Mouse (Mus musculus) Patski (cell line): Measurements from ENCODE around the gene Fance. TPM values are rescaled to one million over a fixed set of nuclear protein-coding genes. Genes with fewer than 3 reads are reported as not detected.

ENCODE experiments used
- ATAC-seq: fragments of 100-300 bp; one replicate; pipeline ENCODE4 v1.8.0; 2021
- CTCF ChIA-PET: fragments of 350-600 bp; sonication (Branson Sonifier 250); formaldehyde crosslinking; loops from one replicate; lab custom pipeline; 2022; ENCODE audit warnings: inconsistent platforms; lab: Charles Lee
- POLR2A ChIA-PET: fragments of 350-600 bp; sonication (Branson Sonifier 250); formaldehyde crosslinking; loops from one replicate; lab custom pipeline; 2022; ENCODE audit warnings: antibody characterized with exemption, inconsistent platforms; lab: Charles Lee
- DNase-seq: peaks from one replicate; pipeline ENCODE4 v3.0.0-alpha.2; 2011; ENCODE audit warnings: low read depth, low spot score
- H3K27me3 ChIP-seq: fragments of 371-371 bp; one replicate; pipeline ENCODE4 v1.5.1; 2021
- CTCF ChIP-seq: fragments of 100-300 bp; IDR thresholded peaks from one replicate; pipeline ENCODE4 v1.5.1; 2021
- in situ Hi-C: fragments of 300-500 bp; cut with MboI; formaldehyde crosslinking; loops from 3 replicates; pipeline ENCODE4 v1.11.1; 2018; ENCODE audit warnings: low pct_unique_long_range_greater_than_20kb, mixed read lengths
- polyA plus RNA-seq: library from polyadenylated mRNA; unstranded; gene quantifications from one replicate; pipeline ENCODE4 v1.2.3, GENCODE M21; 2021

Fance gene
- polyA plus RNA-seq, 1 experiment from 2014 or later, result 44.9 TPM

DNA sequence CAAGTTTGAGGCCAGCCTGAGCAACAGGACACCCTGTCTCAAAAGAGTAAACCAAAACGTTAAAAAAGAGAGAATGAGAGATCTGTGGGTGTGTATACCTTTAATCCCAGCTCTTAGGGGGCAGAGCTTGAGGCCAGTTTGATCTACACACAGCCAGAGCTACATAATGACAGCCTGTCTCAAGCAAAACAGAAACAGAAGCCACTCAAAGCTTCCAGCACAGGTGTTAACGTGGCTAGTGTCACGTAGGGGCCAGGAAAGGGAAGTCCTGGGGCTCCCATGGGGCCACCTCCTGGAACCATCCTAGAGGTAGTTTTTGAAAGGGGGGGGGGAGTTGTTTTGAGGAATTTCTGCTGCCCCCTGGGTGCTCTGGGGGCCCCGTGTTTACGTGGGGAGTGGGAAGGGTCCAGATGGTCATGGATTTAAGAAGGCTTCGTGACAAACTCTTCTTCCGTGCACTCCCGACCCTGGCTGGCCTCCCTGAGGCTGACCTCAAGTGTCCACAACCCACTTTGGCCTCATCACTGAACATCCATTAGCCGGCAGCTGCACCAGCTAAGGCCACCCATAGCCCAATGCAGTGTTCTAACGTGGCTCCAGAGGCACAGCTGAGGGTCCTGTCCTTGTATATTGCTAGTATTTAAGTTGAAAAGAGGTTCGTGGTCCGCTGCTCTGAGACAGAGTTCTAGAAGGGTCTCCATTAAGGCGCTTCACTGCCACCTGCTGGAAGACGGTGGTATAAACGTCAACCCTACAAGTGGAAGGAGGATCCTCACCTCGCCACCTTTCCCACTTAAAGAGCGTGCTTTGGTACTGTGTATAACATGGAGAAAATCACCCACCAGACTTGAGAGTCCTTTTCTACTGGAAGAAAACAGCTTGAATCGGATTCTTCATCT is 4.8 kb upstream of the Fance start:
- no peak for TF ChIP-seq CTCF
- CTCF ChIA-PET, result interaction anchor here (0.7 to 6.6 kb wide), 10 partner anchors 9 to 224 kb away, joined by 3 to 64 read pairs (median 3); partner anchors contain the start of gene Ppard
- H3K27me3 ChIP-seq, result no peaks in the 10 kb centered on the region
- POLR2A ChIA-PET, result no interaction called here
- in situ Hi-C loops, result loop anchor here (5.0 kb wide), 1 partner anchor 81 kb away; no protein-coding TSS in a partner anchor
- ATAC-seq (no peak), DNase-seq (peak; percentile 31)

DNA sequence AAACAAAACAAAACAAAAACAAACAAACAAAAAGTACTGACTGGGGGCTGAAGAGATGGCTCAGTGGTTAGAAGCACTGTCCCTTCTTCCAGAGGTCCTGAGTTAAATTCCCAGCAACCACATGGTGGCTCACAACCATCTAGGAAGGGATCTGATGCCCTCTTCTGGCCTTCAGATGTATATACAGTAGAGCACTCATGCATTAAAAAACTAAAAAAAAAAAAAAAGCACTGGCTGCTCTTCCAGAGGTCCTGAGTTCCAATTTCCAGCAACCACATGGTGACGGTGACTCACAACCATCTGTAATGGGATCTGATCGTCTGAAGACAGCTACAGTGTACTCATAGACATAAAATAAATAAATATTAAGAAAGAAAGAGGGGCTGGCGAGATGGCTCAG is 2.5 kb upstream of the Fance start:
- POLR2A ChIA-PET, result interaction anchor here (0.6 to 1.6 kb wide), 3 partner anchors 21 to 85 kb away, joined by 3 read pairs; no protein-coding TSS in a partner anchor
- ATAC-seq (no peak), DNase-seq (no peak)
- in situ Hi-C loops, result no loop called here
- H3K27me3 ChIP-seq, result no peaks in the 10 kb centered on the region
- peak; percentile 49 for TF ChIP-seq CTCF
- CTCF ChIA-PET, result interaction anchor here (4.7 to 6.6 kb wide), 2 partner anchors 78 to 85 kb away, joined by 22 to 64 read pairs; partner anchors contain the start of gene Ppard

DNA sequence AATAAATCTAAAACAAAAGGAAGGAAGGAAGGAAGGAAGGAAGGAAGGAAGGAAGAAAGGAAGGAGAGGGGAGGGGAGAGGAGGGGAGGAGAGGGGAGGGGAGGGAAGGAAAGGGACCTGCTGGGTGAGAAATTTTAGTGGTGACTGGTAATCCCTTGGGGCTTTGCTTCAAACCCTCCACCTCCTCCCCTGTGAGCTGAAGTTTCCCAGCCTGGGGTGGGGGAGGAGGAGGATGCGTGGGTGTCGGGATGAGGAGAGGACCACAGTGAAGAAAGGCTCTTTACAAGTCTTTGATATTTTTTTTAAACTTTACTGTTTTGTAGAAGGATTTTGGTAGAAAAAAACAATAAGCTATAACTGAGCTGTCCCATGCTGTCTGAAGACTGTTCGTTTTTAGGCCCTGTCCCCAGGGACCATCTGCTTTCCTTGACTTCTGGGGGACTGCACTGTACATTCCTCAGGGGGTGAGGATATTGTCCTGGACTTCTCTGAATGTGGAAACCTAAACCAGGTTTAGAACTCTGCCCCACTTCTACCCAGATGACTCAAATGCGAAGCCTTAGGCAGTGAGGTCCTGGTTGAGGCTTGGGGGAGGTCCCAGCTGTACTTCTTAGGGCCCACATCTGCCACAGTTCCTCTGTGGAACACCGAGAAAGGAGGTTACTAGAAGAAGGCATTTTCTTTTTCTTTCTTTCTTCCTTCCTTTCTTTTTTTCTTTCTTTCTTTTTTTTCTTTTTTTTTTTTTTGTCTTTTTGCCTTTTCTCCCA is 1.8 kb upstream of the Fance start:
- CTCF ChIA-PET, result interaction anchor here (1.2 to 6.6 kb wide), 3 partner anchors 79 to 217 kb away, joined by 5 to 64 read pairs (median 22); partner anchors contain the start of gene Ppard
- POLR2A ChIA-PET, result interaction anchor here (0.6 to 1.8 kb wide), 6 partner anchors 10 to 87 kb away, joined by 3 to 13 read pairs (median 3); no protein-coding TSS in a partner anchor
- in situ Hi-C loops, result no loop called here
- H3K27me3 ChIP-seq, result no peaks in the 10 kb centered on the region
- DNase-seq, result no peak
- no peak for ATAC-seq
- no peak for TF ChIP-seq CTCF

DNA sequence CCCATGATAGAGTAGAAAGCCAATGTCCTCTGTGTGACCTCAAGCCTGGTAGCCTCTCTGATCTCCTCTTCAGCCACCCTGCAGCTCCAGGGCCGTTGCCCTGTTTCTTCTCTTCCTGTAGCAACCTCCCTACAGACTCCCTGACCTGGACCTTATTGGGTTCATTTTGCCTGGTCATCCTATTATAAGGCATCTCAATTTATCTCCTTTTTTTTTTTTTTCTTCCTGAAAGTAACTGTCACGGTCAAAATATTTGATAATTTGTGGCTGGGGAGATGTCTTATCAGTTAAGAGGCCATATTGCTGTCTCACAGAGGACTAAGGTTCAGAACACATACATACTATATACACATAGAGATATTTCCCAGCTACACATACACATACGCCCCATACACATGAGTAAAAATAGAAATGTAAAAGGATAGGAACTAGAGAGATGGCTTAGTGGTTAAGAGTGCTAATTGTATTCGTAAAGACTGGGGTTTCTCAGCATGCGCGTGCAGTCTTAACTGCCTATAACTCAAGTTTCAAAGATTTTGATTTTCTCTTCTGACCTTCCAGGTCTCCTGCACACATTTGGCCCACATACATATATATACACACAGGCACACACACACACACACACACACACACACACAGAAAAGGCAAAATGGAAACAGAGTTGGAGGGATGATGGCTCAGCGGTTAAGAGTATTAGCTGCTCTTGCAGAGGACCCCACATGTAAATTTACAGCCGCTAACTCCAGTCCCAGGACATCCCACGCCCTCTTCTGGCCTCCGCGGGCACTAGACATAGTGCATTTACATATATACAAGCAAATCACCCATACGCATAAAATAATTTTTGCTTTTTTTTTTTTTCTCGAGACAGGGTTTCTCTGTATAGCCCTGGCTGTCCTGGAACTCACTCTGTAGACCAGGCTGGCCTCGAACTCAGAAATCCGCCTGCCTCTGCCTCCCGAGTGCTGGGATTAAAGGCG is 797 bp upstream of the Fance start:
- DNase-seq (no peak), ATAC-seq (no peak)
- ChIA-PET POLR2A (interaction anchor here (1.0 to 1.8 kb wide), 5 partner anchors 9 to 88 kb away, joined by 3 to 13 read pairs (median 5); no protein-coding TSS in a partner anchor), CTCF (interaction anchor here (1.0 to 6.6 kb wide), 4 partner anchors 15 to 216 kb away, joined by 4 to 64 read pairs (median 4); partner anchors contain the start of gene Ppard)
- no peaks in the 10 kb centered on the region for H3K27me3 ChIP-seq
- in situ Hi-C loops, result no loop called here
- no peak for TF ChIP-seq CTCF

DNA sequence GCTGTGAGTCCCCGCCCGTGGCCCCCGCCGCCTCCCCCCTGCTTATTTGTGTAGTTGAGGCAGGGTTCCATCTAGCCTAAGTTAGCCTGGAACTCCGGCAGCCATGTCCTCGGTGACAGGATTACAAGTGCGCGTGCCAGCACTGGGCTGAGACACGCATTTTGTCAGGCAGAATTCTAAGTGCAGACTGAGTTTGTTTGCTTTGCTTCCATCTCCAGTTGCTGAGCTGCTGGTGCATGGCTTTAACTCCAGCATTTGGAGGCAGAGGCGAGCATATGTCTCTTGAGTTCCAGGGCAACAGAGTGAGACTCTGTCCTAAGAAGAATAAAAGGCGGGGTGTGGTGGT is 534 bp downstream of the Fance start:
- no peak for DNase-seq
- no peaks in the 10 kb centered on the region for H3K27me3 ChIP-seq
- no peak for TF ChIP-seq CTCF
- in situ Hi-C loops, result no loop called here
- POLR2A ChIA-PET, result interaction anchor here (0.9 to 1.8 kb wide), 5 partner anchors 9 to 135 kb away, joined by 3 to 5 read pairs (median 3); no protein-coding TSS in a partner anchor
- no peak for ATAC-seq
- CTCF ChIA-PET, result interaction anchor here (1.0 to 1.5 kb wide), 2 partner anchors 14 to 81 kb away, joined by 4 read pairs; partner anchors contain the start of gene Ppard

DNA sequence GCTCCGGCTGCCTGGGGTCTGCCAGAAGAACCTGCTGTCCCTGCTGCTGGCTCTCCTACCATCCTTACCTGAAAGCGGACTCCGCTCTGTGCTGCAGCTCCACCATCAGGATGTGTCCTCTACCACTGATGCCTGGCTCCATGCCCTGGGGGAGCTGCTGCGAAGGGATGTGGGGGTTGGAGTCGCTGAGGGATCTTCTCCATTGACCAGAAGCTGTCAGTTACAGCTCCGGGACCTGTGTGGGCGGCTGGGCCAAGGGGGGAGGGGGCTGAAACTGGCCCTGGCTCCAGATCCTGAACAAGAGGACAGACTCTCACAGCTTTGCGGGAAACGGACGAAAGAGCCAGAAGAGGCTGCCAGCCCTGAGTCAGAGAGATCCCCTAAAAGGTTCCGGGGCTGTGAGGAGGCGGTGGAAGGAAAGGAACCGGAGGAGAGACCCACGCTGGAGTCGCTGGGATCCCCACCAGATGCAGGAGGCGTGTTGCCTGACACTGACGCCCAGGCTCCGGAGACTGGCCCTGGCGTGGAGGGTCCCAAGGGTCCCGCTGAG is 2.4 kb downstream of the Fance start:
- TF ChIP-seq CTCF, result no peak
- in situ Hi-C loops, result no loop called here
- no peaks in the 10 kb centered on the region for H3K27me3 ChIP-seq
- POLR2A ChIA-PET, result interaction anchor here (0.9 to 1.7 kb wide), 2 partner anchors 12 to 13 kb away, joined by 3 to 5 read pairs; no protein-coding TSS in a partner anchor
- ATAC-seq (no peak), DNase-seq (no peak)
- CTCF ChIA-PET, result interaction anchor here (0.9 to 1.3 kb wide), 3 partner anchors 12 to 90 kb away, joined by 3 to 6 read pairs (median 4); partner anchors contain the start of gene Rpl10a

DNA sequence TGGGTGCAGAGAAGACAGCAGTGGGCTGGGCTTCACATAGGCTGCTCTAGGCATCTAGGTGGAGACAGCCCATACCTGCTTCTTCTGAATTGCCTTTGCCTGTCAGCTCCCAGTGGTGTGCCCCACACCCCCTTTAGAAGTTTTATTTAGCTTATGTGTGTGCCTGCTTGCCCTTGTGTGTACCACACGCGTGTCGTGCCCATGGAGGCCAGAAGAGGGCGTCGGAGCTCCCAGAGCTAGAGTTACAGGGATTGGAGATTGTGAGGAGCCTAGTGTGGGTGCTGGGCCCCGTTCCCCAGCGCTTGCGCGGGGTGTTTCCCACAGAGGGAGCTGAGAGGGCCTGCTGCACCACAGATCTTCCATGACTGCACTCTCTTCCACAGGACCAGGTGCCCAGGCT is 3.2 kb downstream of the Fance start:
- no peak for ATAC-seq
- no peaks in the 10 kb centered on the region for H3K27me3 ChIP-seq
- DNase-seq, result no peak
- POLR2A ChIA-PET, result interaction anchor here (0.7 to 1.7 kb wide), 4 partner anchors 10 to 33 kb away, joined by 3 to 6 read pairs (median 4); no protein-coding TSS in a partner anchor
- in situ Hi-C loops, result no loop called here
- no peak for TF ChIP-seq CTCF
- CTCF ChIA-PET, result interaction anchor here (0.9 to 1.1 kb wide), 2 partner anchors 11 to 91 kb away, joined by 3 read pairs; no protein-coding TSS in a partner anchor

DNA sequence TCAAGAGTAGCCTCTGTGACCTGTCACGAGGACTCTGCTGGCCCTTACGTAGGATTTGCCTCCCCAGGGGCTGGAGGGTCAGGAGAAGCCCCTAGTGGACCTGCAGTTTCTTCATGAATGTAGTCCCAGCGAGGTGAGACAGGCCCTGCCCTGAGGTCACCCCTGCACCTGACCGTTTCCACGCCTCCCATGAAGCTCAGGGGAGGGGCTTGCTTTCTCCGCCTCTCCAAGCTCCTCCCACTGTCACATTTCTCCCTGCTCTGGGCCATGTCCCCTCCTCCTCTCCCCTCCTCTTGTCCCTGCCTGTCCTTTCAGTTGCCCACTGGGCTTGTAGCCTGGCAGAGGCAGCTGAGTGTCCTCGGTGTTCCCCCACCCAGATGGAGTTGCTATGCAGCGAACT is 3.8 kb downstream of the Fance start:
- POLR2A ChIA-PET, result interaction anchor here (0.7 to 1.7 kb wide), 3 partner anchors 9 to 33 kb away, joined by 3 to 6 read pairs (median 5); no protein-coding TSS in a partner anchor
- no peak for TF ChIP-seq CTCF
- H3K27me3 ChIP-seq, result no peaks in the 10 kb centered on the region
- no peak for ATAC-seq
- DNase-seq, result no peak
- in situ Hi-C loops, result no loop called here
- CTCF ChIA-PET, result interaction anchor here (1.1 kb wide), 1 partner anchor 91 kb away, joined by 3 read pairs; no protein-coding TSS in a partner anchor
